Mouse (Mus musculus) adrenal gland, adult (tissue): ENCODE measurements at regions not wholly inside any gene's neighbourhood (a gene's known extent, or its start where the extent isn't known, plus 50 kb on each side); places are given as distances from the start of the nearest gene placed in this dataset.
A peak's percentile ranks its signal among the peaks of the same experiment; 100 is the strongest.

Experiments
- DNase-seq, 2 experiments: peaks; one replicate each; pipeline ENCODE4 v3.0.0; 2022 to 2023; ENCODE audit warnings: low spot score in 1 of 2; ENCODE audit not compliant: inconsistent age in 2 of 2

- no peak for DNase-seq
Observed at GRCm38 (mm10) chr5:49909483-49909882, 149.3 kb downstream of the Adgra3 start.

- no peak for DNase-seq
Observed at GRCm38 (mm10) chr5:49896106-49896505, 162.7 kb downstream of the Adgra3 start.

- DNase-seq, result no peak
Observed at GRCm38 (mm10) chr5:49880383-49880782, 178.4 kb downstream of the Adgra3 start.

GRCm38 (mm10) chr5:49876240-49876639, 182.6 kb downstream of the Adgra3 start:
- DNase-seq, result no peak

GRCm38 (mm10) chr5:49857202-49857601, 201.6 kb downstream of the Adgra3 start:
- DNase-seq, result peak in 1 of 2 experiments; percentile 34

- no peak for DNase-seq
Observed at GRCm38 (mm10) chr5:49856036-49856435, 202.8 kb downstream of the Adgra3 start.

GRCm38 (mm10) chr5:49848680-49849079, 210.1 kb downstream of the Adgra3 start:
- no peak for DNase-seq

- DNase-seq, result no peak
Observed at GRCm38 (mm10) chr5:49848174-49848573, 210.6 kb downstream of the Adgra3 start.

GRCm38 (mm10) chr5:49818832-49819231, 240.0 kb downstream of the Adgra3 start:
- DNase-seq, result no peak

- DNase-seq, result no peak
Observed at GRCm38 (mm10) chr5:49816751-49817150, 242.1 kb downstream of the Adgra3 start.

GRCm38 (mm10) chr5:49813335-49813734, 245.5 kb downstream of the Adgra3 start:
- DNase-seq, result no peak

GRCm38 (mm10) chr5:49788494-49789160, 263.9 kb upstream of the Kcnip4 start:
- DNase-seq, result no peak

GRCm38 (mm10) chr5:49783728-49784127, 259.0 kb upstream of the Kcnip4 start:
- DNase-seq, result no peak

GRCm38 (mm10) chr5:49761054-49761453, 236.3 kb upstream of the Kcnip4 start:
- DNase-seq, result no peak

- no peak for DNase-seq
Observed at GRCm38 (mm10) chr5:49755531-49755930, 230.8 kb upstream of the Kcnip4 start.

GRCm38 (mm10) chr5:49712607-49713006, 187.9 kb upstream of the Kcnip4 start:
- peak in 1 of 2 experiments; percentile 11 for DNase-seq

- DNase-seq, result no peak
Observed at GRCm38 (mm10) chr5:49682156-49682555, 157.4 kb upstream of the Kcnip4 start.

GRCm38 (mm10) chr5:49681514-49681913, 156.8 kb upstream of the Kcnip4 start:
- DNase-seq, result no peak

- no peak for DNase-seq
Observed at GRCm38 (mm10) chr5:49675885-49676284, 151.2 kb upstream of the Kcnip4 start.

GRCm38 (mm10) chr5:49665196-49665595, 140.5 kb upstream of the Kcnip4 start:
- DNase-seq, result no peak

- DNase-seq, result peak in 1 of 2 experiments; percentile 30
Observed at GRCm38 (mm10) chr5:49663928-49664327, 139.2 kb upstream of the Kcnip4 start.

GRCm38 (mm10) chr5:49662096-49662495, 137.4 kb upstream of the Kcnip4 start:
- no peak for DNase-seq

GRCm38 (mm10) chr5:49660598-49660997, 135.9 kb upstream of the Kcnip4 start:
- no peak for DNase-seq
